Mouse (Mus musculus): Measurements from ENCODE around the gene Kank1. TPM values are rescaled to one million over a fixed set of nuclear protein-coding genes. Genes with fewer than 3 reads are reported as not detected.

Kank1 gene
- total RNA-seq, 2 experiments from 2014 or later, result 40.1 to 51.6 TPM

DNA sequence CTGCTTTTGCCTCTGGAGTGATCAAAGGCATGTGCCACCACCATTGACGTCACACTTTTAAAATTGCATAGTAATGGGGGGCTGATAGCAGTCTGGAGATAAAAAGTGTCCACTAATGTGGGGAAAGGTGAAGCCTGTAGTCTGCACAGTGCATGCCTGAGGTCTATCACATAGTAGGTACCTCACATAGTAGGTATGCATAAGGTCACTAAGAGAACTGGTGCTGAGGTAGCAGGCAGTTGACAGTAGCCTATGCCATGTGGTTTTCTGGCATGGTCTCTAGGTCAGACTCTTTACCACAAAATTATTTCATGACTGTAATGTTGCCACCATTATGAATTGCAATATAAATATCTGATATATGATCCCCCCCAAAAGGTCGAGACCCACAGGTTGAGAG is 71.4 kb downstream of the Kank1 start:
- intact Hi-C loops (cut with DNase I), result no loop called here
- DNase-seq, result no peak

DNA sequence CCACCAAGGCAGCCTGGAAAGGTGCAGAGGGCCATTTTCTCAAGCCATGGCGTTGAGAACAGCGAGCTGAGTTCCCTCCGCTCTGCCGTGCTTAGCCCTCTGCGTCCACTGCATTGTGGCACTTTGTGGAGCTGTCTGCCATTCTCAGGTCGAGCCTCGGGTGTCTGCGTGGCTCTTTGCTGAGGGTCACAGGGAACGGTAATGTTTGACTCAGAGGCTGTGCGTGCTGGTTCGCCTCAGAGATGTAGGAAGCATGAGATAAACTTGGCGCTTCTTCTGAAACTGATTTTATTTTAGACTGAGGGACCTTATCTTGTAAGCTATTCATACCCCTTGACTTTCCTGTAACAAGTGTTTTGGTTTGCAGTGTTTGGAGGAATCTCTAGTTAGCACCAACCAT is 72.0 kb downstream of the Kank1 start:
- no peak for DNase-seq
- intact Hi-C loops (cut with DNase I), result no loop called here

DNA sequence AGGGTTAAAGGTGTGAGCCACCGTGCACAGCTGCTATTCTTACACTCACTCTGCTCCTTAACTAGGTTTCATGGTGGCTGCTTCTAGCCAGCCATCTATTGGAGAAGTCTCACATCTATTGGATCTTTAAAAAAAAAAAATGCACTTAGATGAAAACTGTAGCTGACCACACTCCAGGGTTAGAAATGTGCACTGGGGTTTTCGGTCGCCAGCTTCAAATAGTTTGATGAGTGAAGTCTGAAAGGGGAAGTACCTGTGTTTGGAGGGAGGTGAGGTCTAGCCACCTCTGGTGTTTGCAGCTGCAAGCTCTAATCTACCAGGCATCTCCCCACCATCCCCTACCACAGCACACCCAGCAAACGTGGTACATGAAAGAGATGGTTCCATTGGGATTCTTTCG is 74.2 kb downstream of the Kank1 start:
- intact Hi-C loops (cut with DNase I), result no loop called here
- DNase-seq, result no peak

DNA sequence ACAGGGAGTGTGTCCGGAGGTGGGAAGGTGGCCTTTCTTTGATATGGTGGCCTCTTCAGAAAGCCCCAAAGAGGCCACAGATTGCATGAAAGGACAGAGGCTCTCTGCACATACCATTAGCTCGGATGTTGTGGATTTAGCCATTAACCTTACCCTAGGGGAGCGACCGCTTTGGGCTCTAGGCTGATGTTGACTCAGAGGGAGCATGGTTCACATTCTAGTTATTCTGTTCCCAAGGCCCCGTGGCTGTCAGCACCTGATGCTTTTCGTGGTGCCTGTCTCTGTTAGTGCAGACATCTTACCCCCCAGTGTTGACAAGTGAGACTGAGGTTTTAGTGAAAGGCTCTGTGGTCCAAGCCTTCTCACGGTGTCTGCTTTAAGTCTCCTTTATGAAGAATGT is 74.9 kb downstream of the Kank1 start:
- DNase-seq, result no peak
- intact Hi-C loops (cut with DNase I), result no loop called here

DNA sequence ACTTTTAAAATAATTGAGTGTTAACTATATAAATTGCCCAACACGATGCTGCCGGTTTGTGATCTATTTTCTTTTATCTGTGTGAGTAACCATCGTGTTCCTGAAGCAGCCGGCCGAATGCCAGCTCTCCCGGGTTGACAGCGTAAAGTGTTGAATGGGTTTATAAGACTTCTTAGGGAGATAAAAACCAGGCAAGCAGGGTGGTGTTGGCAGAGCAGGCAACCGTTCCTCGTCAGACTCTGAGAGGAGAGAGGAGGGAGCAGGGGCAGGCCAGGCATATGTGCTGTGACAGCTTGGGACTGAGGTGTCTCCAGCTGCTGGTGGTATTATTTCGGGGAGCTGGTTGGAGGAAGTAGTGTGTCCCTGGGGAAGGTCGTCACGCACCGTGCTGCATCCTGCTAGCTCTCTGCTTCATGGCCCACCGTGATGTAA is 78.7 kb downstream of the Kank1 start:
- intact Hi-C loops (cut with DNase I), result loop anchor here (5.0 kb wide), 1 partner anchor 78 kb away; the partner anchor contains the start of gene Kank1
- peak; percentile 25 to 27 for DNase-seq

DNA sequence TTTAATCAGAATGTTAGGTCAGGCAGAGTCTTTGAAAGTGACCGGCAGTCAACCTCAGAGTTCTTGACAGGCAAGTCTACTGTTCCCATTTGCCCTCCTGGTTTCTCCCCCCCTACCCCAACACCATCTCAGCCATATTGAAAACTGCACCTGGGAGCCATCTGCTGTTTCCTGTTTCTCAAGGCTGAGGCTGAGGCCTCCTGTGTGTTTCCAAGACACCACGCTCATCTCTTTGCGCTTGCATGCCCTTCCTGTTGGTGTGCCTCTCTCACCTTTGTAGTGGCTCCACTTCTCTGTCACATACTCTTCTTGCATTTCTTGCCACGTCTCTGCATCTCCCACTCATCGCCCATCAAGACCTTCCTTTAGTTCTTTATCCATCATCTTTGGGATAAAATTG is 79.2 kb downstream of the Kank1 start:
- no peak for DNase-seq
- intact Hi-C loops (cut with DNase I), result loop anchor here (5.0 kb wide), 1 partner anchor 79 kb away; the partner anchor contains the start of gene Kank1

DNA sequence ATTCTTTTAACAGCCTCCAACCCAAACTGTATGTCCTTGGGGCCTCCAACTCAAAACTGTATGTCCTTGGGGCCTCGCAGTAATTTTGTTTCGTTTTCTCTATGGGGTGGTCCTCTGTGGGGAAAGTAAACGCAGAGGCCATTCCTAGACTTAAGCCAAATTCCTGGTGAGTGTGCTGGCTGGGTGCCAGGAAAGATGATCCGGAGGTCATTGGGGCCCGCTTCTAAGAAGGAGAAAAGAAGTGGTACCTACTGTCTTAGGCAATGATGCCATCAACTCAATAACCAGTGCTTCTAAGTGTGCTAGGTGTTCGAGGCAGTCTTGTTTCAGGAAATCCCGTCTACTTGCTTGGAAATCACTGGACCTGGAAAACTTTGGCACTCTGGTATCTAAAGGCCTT is 87.5 kb downstream of the Kank1 start:
- intact Hi-C loops (cut with DNase I), result no loop called here
- peak in 1 of 2 experiments; percentile 26 for DNase-seq

DNA sequence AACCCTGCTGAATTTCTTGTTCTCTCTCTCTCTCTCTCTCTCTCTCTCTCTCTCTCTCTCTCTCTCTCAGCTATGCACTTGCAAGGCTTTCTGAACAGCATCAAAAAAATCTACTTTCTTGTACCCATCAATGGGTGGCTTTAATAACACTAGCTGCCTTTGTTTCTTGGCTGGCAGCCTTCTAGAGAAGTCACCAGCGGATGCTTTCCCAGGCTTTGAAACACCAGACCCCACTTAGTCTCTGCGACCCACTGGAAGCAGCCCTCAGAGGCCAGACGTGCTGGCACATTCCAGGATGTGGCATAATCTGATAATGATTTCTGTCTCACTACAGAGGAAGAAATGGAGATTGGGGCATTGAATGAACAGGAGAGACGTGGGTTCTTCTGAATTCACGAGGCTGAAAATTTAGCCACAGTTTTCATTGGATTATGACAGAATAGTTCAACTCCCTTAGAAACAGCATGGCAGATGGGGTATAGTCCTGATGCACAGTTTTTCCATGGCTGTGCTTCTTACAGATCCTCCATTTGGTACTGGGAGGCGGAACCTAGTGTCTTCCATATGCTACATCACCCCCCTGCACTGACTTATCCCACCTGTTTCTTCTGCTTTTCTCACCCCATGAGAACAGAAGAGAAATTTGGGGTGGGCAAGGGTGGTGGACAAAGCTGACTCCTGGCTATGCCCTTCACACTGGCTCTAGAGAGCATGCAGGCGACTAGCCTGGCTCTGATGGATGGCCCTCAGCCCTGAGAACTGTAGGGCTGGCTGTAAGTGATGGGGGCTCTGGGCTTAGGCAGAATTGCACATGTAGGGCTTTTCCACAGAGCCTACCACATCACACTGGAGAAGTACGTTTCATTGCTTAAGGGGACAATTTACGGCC is 88.6 kb downstream of the Kank1 start:
- intact Hi-C loops (cut with DNase I), result no loop called here
- DNase-seq, result no peak

DNA sequence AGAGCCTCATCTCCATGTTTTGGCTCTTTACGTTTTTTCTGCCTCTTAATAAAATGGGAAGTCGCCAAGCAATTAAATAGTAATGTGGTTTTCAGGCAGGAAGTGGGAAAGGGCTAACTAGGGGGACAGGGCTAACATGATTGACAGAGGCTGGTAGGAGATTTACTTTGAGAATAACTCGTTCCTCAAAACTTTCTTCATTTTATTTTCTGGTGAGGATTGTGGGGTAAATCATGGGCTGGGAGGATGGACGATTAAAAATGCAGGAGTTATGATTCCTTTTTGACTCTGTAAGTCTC is 89.2 kb downstream of the Kank1 start:
- no peak for DNase-seq
- intact Hi-C loops (cut with DNase I), result no loop called here

DNA sequence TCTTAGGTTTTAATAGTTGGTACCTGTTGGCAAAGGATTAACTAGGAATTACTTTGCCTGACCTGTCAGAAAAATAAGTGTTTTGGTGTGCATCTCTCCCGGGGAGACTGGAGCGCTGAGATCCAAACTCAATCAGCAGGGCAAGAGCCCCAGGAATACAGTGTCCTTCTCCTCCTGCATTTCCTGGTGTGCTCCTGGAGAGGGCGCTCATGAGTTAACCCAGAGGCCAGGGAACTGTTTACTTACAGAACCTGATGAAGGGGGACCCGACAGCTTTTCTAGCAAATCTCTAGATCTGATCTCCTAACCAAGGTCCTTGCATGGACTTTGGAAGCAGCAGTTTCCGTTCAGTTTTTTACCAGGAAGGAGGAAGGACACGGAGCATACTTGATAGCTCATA is 90.9 kb downstream of the Kank1 start:
- no peak for DNase-seq
- intact Hi-C loops (cut with DNase I), result no loop called here

DNA sequence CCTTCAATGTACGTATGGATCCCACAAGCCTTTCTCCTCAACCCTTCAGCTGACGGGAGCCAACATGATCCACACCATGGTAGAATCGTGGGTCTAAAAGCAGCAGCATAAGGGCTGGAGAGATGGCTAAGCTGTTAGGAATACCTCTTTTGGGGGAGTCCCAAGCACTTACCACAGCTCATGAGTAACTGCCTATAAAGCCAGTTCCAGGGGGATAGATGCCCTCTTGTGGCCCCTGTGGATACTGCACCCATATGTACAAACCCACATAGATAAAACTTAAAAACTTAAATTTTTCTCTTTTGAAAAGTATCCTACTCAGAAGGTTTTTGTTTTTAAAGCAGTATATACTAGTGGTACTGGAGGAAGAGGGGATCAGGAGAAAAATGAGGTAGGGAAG is 97.6 kb downstream of the Kank1 start:
- DNase-seq, result peak; percentile 48 to 67
- intact Hi-C loops (cut with DNase I), result loop anchor here (1.0 to 5.0 kb wide), 2 partner anchors 97 to 375 kb away; partner anchors contain the start of gene Kank1

DNA sequence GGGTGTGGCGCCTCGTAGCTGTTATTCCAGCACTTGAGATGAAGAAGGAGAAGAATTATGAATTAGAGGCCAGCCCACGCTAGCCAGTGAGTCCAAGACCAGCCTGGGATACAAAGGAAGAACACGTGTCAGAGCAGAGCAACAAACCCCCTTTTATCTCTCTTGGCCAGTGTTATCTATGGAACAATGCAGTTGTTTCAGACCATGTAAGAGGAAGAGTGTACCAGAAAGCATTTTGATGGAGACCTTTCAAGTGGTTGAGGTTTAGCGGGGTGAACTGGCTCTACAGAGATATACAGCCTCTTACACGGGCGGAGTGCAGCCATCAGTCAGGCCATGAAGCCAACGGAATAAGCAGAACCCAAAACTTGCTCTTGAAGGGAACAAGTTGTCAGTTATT is 100.0 kb downstream of the Kank1 start:
- no peak for DNase-seq
- intact Hi-C loops (cut with DNase I), result no loop called here

DNA sequence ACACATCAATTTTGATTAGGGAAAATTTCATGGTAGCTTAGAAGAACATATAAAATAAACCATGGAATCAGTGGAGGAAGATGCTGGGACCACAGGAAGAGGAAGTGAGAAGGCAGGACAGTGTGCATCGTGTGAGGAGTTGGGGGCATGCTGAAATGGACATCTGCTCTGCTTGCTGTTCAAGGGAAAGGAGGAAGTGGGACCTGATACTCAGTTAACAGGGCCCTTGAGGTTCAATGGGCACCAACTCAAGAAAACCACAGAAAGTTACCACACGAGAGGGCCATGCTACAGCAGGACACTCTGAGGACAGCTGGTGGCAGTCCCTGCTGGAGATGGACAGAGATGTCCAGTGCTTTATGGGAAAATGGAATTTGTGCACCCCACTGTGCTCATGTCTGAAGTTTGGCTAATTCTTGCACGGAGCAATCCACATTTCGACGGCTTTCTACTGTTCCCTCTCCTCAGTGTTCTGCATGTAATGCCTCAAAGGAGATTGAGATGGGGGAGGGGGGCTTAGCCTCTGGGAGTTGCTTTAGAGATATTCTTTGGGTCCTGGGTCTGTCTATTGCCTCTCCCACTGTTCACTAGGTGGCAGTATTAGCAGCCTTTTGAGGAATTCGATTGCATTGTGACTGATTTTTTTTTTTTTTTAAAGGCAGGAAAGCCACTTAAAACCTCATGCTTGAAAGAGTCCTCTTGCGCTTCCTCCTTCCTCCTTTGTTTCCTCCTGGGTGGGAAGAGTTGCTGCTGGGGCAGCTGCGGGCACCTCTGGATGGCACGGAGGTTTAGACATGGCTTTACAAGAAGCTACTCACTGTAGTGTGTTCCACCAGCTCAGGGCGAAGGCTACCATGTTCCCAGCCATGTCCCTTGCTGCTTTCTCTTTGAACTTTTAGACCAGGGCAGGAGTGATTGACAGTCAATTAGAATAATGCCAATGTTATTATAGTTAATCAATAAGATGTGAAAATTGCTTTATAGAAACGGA is 104.2 kb downstream of the Kank1 start:
- intact Hi-C loops (cut with DNase I), result loop anchor here (1.0 to 5.0 kb wide), 3 partner anchors 104 to 286 kb away; no protein-coding TSS in a partner anchor
- peak; percentile 60 to 74 for DNase-seq

DNA sequence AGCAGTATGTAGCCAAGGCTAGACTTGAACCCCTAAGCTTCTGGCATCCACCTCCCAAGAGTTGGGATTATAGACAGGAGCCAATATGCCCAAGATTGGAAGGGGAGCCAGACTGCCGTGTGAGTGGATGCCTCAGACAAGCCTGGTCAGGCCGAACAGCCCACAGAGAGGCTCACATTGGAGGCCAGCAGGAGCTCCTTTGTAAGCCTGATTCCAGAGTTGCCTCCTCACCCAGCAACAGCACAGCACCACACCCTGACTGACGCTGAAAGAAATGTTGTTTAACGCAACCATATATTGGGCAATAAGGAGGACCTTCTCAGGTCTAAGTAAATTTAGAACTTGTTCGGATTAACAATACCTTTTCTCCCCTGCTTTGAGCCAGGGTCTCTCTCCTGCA is 105.3 kb downstream of the Kank1 start:
- intact Hi-C loops (cut with DNase I), result loop anchor here (5.0 kb wide), 1 partner anchor 285 kb away; no protein-coding TSS in a partner anchor
- no peak for DNase-seq

DNA sequence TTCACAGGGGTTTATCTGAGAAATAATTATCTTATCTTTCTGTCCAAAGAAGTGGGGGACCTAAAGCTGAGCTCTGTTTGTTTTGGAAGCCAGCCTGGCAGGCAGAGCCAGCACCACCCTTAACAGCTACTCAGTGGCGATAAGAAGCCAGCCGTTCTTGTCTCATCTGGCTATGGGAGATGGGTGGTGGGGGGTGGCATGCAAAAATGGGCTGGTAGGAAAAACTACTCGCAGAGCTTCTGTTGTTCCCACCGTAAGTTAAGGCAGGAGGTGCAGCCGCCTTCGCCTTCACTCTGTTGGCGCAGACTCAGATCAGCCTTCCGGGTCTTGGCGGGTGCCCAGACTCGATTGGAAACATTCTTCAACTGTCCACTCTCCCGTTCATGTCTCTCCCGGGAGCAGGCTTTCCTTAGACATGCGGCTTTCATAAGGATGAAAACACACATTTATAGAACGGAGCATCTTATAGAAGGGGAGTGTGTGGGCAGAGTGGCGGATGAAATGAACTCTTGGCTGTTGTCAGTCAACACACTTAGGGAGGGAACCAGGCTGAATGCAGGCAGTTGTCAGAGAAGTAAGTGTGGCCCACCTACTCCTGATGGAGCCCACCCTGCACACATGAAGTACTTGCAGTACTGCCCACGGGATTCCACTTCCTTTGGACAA is 107.0 kb downstream of the Kank1 start:
- peak; percentile 67 to 69 for DNase-seq
- intact Hi-C loops (cut with DNase I), result loop anchor here (5.0 kb wide), 1 partner anchor 284 kb away; no protein-coding TSS in a partner anchor

DNA sequence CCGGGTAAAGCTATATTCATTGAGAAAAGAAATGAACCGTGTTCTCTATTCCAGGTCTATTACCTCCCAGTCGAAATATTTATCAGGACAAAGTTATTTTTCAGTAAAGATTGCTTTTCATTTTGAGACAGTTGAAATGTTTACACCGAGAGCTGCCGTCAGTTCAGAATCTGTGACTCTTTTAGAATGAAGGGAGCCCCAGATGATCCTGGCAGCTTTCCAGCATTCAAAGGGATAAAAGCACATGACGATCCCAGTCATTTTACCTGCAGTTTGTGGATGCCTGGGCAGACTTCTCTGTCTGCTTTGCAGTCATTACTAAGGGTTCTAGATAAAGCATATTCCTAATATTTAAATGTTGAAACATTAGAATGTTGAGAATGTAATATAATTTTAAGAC is 107.6 kb downstream of the Kank1 start:
- peak in 1 of 2 experiments; percentile 48 for DNase-seq
- intact Hi-C loops (cut with DNase I), result loop anchor here (5.0 kb wide), 1 partner anchor 283 kb away; no protein-coding TSS in a partner anchor

DNA sequence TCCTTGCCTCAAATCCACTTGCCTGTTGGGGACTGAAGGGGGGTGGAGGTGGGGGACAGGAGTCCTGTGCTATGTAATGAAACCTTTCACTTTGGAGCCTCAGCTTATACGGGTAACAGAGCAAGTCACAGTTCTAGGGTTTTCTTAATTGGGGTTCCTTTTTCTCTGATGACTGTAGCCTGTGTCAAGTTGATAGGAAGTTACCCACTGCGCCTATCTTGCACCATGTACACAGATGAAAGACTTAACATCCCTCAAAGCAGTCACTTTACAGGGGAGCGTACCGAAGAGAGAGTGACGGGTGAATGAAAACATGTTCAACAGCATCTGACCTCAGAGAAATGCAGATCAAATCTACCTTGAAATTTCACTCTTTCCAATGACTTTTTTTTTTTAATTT is 109.2 kb downstream of the Kank1 start:
- intact Hi-C loops (cut with DNase I), result no loop called here
- no peak for DNase-seq

DNA sequence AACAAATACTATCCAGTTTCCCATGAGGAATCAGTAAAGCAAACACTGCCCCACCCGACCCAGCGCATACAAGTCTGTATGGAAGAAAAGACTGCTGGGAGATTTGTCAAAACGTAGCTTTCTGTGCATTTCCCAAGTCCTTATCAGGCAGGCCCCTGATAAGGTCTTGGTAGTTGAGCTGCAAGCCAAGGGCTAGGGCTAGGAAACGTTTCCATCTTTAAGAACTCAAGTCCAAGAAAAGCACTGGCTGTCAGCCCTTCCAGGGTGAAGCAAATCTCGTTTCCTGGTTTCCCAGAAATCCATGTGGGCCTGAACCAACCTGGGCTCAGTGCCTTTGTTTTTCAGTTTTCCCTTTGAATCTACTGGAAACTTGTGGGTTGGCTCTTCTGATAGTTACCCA is 110.7 kb downstream of the Kank1 start:
- DNase-seq, result peak; percentile 63 to 75
- intact Hi-C loops (cut with DNase I), result no loop called here

DNA sequence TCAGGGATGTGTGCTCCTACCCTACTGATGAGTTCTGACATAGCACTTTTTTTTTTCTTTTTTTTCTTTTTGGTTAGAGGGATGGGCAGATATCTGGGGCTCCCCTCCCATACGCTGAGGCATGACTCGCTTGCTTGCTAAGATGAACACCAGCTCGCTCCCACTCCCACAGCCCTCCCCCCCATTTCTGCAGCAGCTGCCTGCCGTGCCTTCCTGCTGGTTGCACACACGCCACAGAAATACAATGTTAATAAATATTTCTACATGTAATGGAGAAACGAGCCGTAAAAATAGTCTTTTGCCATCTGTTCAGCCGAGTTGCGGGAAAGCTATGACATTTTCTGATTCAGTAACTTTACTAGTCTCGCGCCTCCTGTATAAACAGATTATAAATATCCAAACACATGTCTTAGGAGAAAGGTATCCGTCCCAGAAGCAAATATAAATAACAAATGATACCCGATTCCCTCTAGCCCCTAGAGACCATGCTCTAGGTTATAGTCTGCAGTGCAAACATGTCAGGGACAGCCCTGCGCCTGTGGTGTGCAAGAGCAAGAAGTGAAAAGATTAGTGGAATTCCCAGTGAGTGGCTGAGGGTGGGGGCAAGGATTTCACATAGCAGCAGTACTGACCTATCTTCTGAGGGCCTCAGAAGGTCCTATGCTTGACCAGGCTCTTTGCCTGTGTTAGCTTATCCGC is 114.6 kb downstream of the Kank1 start:
- DNase-seq, result no peak
- intact Hi-C loops (cut with DNase I), result no loop called here

DNA sequence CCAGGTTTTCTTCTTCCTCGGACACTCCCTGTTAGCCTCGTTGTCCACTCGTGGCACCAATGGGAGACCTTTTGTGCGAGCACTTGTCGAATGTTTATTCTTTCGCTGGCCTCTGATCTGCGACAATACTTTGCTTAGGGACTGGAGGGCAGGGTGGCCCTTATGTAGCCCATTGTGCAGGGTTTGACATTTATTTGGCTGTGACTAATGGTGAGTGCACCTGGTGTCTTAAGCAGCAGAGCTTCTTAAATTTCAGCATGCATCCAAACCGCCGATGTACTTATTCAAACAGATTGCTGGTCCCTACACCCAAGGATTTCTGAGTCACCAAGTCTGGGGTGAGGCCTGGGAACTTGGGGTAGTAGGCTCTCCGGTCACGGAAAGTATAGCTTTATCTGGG is 120.3 kb downstream of the Kank1 start:
- intact Hi-C loops (cut with DNase I), result no loop called here
- DNase-seq, result no peak
